Mouse (Mus musculus) heart, embryonic 11.5 days (tissue): ENCODE measurements around the gene Pde10a. TPM values are rescaled to one million over a fixed set of nuclear protein-coding genes. Genes with fewer than 3 reads are reported as not detected.
A peak's percentile ranks its signal among the peaks of the same experiment; 100 is the strongest.

Source experiments
- ATAC-seq: fragments of 200-750 bp; cut with Nextera tagmentation; replicated peaks from 2 replicates; pipeline ENCODE4 v1.8.0; 2017; ENCODE audit warnings: moderate library complexity; ENCODE audit not compliant: insufficient number of reproducible peaks, low FRiP score, low TSS enrichment
- H3K27ac ChIP-seq: fragments of 300-500 bp; sonication (generic); 2 replicates; pipeline ENCODE4 v1.5.1; 2014; ENCODE audit warnings: mild to moderate bottlenecking, low read depth, low read length
- H3K27me3 ChIP-seq: fragments of 300-500 bp; sonication (generic); 2 replicates; pipeline ENCODE4 v1.6.1; 2014; ENCODE audit warnings: mild to moderate bottlenecking, low read length, mixed read lengths; ENCODE audit not compliant: control insufficient read depth, insufficient read depth
- H3K36me3 ChIP-seq: fragments of 300-500 bp; sonication (generic); 2 replicates; pipeline ENCODE4 v1.6.1; 2014; ENCODE audit warnings: mild to moderate bottlenecking, low read length, moderate library complexity, mixed read lengths; ENCODE audit not compliant: control insufficient read depth, insufficient read depth
- H3K4me1 ChIP-seq: fragments of 300-500 bp; sonication (generic); 2 replicates; pipeline ENCODE4 v1.6.1; 2014; ENCODE audit warnings: low read length; ENCODE audit not compliant: control insufficient read depth, insufficient read depth
- H3K4me2 ChIP-seq: fragments of 300-500 bp; sonication (generic); 2 replicates; pipeline ENCODE4 v1.6.1; 2014; ENCODE audit warnings: mild to moderate bottlenecking, moderate library complexity
- H3K4me3 ChIP-seq: fragments of 300-500 bp; sonication (generic); 2 replicates; pipeline ENCODE4 v1.5.1; 2014; ENCODE audit warnings: low read depth, low read length
- H3K9ac ChIP-seq: fragments of 300-500 bp; sonication (generic); 2 replicates; pipeline ENCODE4 v1.6.1; 2014; ENCODE audit warnings: mild to moderate bottlenecking, low read depth, low read length, moderate library complexity
- H3K9me3 ChIP-seq: fragments of 300-500 bp; sonication (generic); replicated peaks from 2 replicates; pipeline ENCODE4 v1.6.1; 2016; ENCODE audit warnings: low read length; ENCODE audit not compliant: control insufficient read depth
- WGBS: fragments of 180-500 bp; shearing (Covaris S2); extraction: QIAGEN DNeasy Blood & Tissue Kit; methylation state at CpG from one replicate; pipeline ENCODE4 v1.1.7; 2014; ENCODE audit not compliant: insufficient replicate concordance; 5-methylcytosine and 5-hydroxymethylcytosine counted together
- polyA plus RNA-seq: library from polyadenylated mRNA; unstranded; fragments of >200 nt; fragmentation: Nextera tagmentation; extraction: Ambion mirVana; gene quantifications from 2 replicates; pipeline ENCODE4 v1.2.1, GENCODE M21; 2014

The Pde10a gene
- polyA plus RNA-seq, 1 experiment from 2014 or later, result 4.1 TPM

- no peak for ATAC-seq
- Histone ChIP-seq H3K4me1 (no peaks in the 10 kb centered on the region), H3K9ac (no peak overlapping the region)
Measured at GRCm38 (mm10) chr17:8573542-8574260, 48.5 kb downstream of the Pde10a start.

GRCm38 (mm10) chr17:8580360-8580759, 55.2 kb downstream of the Pde10a start:
- no peak overlapping the region for H3K4me2 ChIP-seq
- no peak overlapping the region for H3K9ac ChIP-seq
- no peaks in the 10 kb centered on the region for H3K9me3 ChIP-seq
- 66% methylated on average over 3 of the region's 3 CpGs for WGBS
- no peaks in the 10 kb centered on the region for H3K4me1 ChIP-seq
- H3K36me3 ChIP-seq, result no peaks in the 10 kb centered on the region
- H3K4me3 ChIP-seq, result no peak overlapping the region
- H3K27ac ChIP-seq, result no peak overlapping the region
- no peaks in the 10 kb centered on the region for H3K27me3 ChIP-seq
- ATAC-seq, result no peak

More at GRCm38 (mm10) chr17:8573542-8574260, 48.5 kb downstream of the Pde10a start:
- H3K27me3 ChIP-seq, result no peaks in the 10 kb centered on the region
- no peak overlapping the region for H3K4me2 ChIP-seq
- no peaks in the 10 kb centered on the region for H3K36me3 ChIP-seq
- H3K9me3 ChIP-seq, result no peaks in the 10 kb centered on the region
- WGBS, result 62% methylated on average over 8 of the region's 8 CpGs
- H3K27ac ChIP-seq, result no peak overlapping the region
- H3K4me3 ChIP-seq, result no peak overlapping the region

- Histone ChIP-seq H3K27ac (no peak overlapping the region), H3K4me2 (no peak overlapping the region), H3K36me3 (no peaks in the 10 kb centered on the region), H3K9me3 (no peaks in the 10 kb centered on the region), H3K9ac (no peak overlapping the region), H3K4me3 (no peak overlapping the region), H3K27me3 (no peaks in the 10 kb centered on the region), H3K4me1 (no peaks in the 10 kb centered on the region)
- WGBS, result 77% methylated on average over 8 of the region's 8 CpGs
- ATAC-seq, result no peak
Measured at GRCm38 (mm10) chr17:8581579-8581978, 56.4 kb downstream of the Pde10a start.

- Histone ChIP-seq H3K4me1 (no peaks in the 10 kb centered on the region), H3K4me2 (peak overlapping the region; percentile 44), H3K36me3 (no peaks in the 10 kb centered on the region), H3K9ac (no peak overlapping the region), H3K4me3 (no peak overlapping the region), H3K27me3 (peaks cover 22% of the 10 kb centered on the region), H3K9me3 (no peaks in the 10 kb centered on the region; the same call in 1 of the 2 replicates), H3K27ac (no peak overlapping the region)
- WGBS, result 17% methylated on average over 22 of the region's 22 CpGs
- ATAC-seq, result no peak
Measured at GRCm38 (mm10) chr17:8592427-8593277, 67.5 kb downstream of the Pde10a start.

- H3K9ac ChIP-seq, result no peak overlapping the region
- ATAC-seq, result 0 out of 2 replicates have a peak, but pooled peaks have one; percentile 22
- WGBS, result 11% methylated on average over 7 of the region's 7 CpGs
Measured at GRCm38 (mm10) chr17:8597790-8598189, 72.6 kb downstream of the Pde10a start.

GRCm38 (mm10) chr17:8602976-8603375, 77.8 kb downstream of the Pde10a start:
- WGBS, result 85% methylated on average over 3 of the region's 3 CpGs
- Histone ChIP-seq H3K4me2 (no peak overlapping the region), H3K9me3 (no peaks in the 10 kb centered on the region), H3K27me3 (peaks cover 8% of the 10 kb centered on the region; the same call in 1 of the 2 replicates), H3K9ac (no peak overlapping the region), H3K36me3 (no peaks in the 10 kb centered on the region), H3K4me1 (no peaks in the 10 kb centered on the region), H3K27ac (no peak overlapping the region), H3K4me3 (no peak overlapping the region)
- ATAC-seq, result no peak

More at GRCm38 (mm10) chr17:8597790-8598189, 72.6 kb downstream of the Pde10a start:
- H3K9me3 ChIP-seq, result no peaks in the 10 kb centered on the region; the same call in 1 of the 2 replicates
- no peak overlapping the region for H3K27ac ChIP-seq
- H3K36me3 ChIP-seq, result no peaks in the 10 kb centered on the region
- no peaks in the 10 kb centered on the region for H3K4me1 ChIP-seq
- peaks cover 16% of the 10 kb centered on the region for H3K27me3 ChIP-seq
- H3K4me2 ChIP-seq, result no peak overlapping the region
- H3K4me3 ChIP-seq, result no peak overlapping the region

GRCm38 (mm10) chr17:8605921-8606320, 80.7 kb downstream of the Pde10a start:
- Histone ChIP-seq H3K4me1 (no peaks in the 10 kb centered on the region), H3K36me3 (no peaks in the 10 kb centered on the region), H3K9me3 (no peaks in the 10 kb centered on the region), H3K4me3 (no peak overlapping the region), H3K27ac (no peak overlapping the region), H3K27me3 (peaks cover 2% of the 10 kb centered on the region), H3K4me2 (no peak overlapping the region), H3K9ac (no peak overlapping the region)
- ATAC-seq, result no peak
- 77% methylated on average over 5 of the region's 5 CpGs for WGBS

GRCm38 (mm10) chr17:8606695-8607094, 81.5 kb downstream of the Pde10a start:
- Histone ChIP-seq H3K4me1 (no peaks in the 10 kb centered on the region), H3K27me3 (peaks cover 2% of the 10 kb centered on the region), H3K4me2 (no peak overlapping the region), H3K9ac (no peak overlapping the region), H3K9me3 (no peaks in the 10 kb centered on the region), H3K27ac (no peak overlapping the region), H3K36me3 (no peaks in the 10 kb centered on the region), H3K4me3 (no peak overlapping the region)
- ATAC-seq, result no peak
- WGBS, result 68% methylated on average over 3 of the region's 3 CpGs
